Mouse (Mus musculus): ENCODE results near the gene Samt4. TPM values are rescaled to one million over a fixed set of nuclear protein-coding genes. Genes with fewer than 3 reads are reported as not detected.
"Not testable (repeated sequence)": the region's sequence is repeated elsewhere in the genome, so short reads cannot be mapped to it uniquely, and the experiment has no call there.

Samt4 gene
- polyA plus RNA-seq (2012; rRNA removed), result not detected in 2 replicates

- H3K36me3 ChIP-seq (ENCODE audit: control insufficient read depth, insufficient read depth, low read length), result no peaks in the 10 kb centered on the region
- no peaks in the 10 kb centered on the region for H3K27me3 ChIP-seq (ENCODE audit: control insufficient read depth, insufficient read depth, low read length)
- H3K4me3 ChIP-seq (ENCODE audit: low read depth, low read length), result no peak within 1 kb of the TSS
- TF ChIP-seq CTCF (IDR thresholded peaks at IDR 0.05; ENCODE audit: extremely low read depth, insufficient read length, insufficient replicate concordance, low read depth, low read length) (no peak), POLR2A (IDR thresholded peaks at IDR 0.05; ENCODE audit: low read depth, low read length) (no peak)
- H3K4me1 ChIP-seq (ENCODE audit: control insufficient read depth, insufficient read depth, insufficient read length, low read length), result no peaks in the 10 kb centered on the region
- H3K27ac ChIP-seq (ENCODE audit: insufficient read depth, low read depth, low read length), result no peak within 1 kb of the TSS
Measured at GRCm38 (mm10) chrX:154481702-154482101, at the start of gene Samt4. Gene Samt4 (plus strand): TSS chrX:154482002.

- not testable (repeated sequence) for H3K36me3 ChIP-seq (ENCODE audit: control insufficient read depth, insufficient read depth, low read length); H3K4me1 ChIP-seq (ENCODE audit: control insufficient read depth, insufficient read depth, insufficient read length, low read length); H3K27ac ChIP-seq (ENCODE audit: insufficient read depth, low read depth, low read length); H3K27me3 ChIP-seq (ENCODE audit: control insufficient read depth, insufficient read depth, low read length); H3K4me3 ChIP-seq (ENCODE audit: low read depth, low read length)
Measured at GRCm38 (mm10) chrX:154443696-154444095, 38.1 kb upstream of the Samt4 start.

DNA sequence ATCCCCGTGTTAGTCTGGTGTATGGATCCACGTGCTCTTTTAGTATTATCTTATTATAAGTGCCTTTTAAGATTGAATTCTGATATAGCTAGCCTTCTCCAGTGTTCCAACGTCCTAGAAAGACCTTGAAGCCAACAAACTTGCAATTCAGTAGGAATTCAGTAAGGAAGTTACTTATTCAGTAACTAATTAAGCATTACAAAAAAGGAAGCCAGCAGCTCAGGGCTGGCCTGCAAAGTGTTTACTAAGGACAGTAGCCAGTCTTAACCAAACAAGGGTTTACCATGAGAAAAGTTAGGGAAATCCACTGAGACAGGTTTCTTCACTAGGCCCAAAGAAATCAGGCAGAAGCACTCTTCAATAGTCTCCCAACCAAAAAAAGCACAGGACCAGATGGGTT lies 13.4 kb upstream of the Samt4 start:
- not testable (repeated sequence) for H3K4me3 ChIP-seq (ENCODE audit: low read depth, low read length); H3K4me1 ChIP-seq (ENCODE audit: control insufficient read depth, insufficient read depth, insufficient read length, low read length); H3K36me3 ChIP-seq (ENCODE audit: control insufficient read depth, insufficient read depth, low read length); H3K27me3 ChIP-seq (ENCODE audit: control insufficient read depth, insufficient read depth, low read length); H3K27ac ChIP-seq (ENCODE audit: insufficient read depth, low read depth, low read length)
- 57% methylated on average over 3 of the region's 3 CpGs for WGBS

Other genes starting within 250 kb of the Samt4 start
- gene 4930524N10Rik, start 138.6 kb upstream of the Samt4 start, polyA plus RNA-seq (2012; rRNA removed), result not detected in 2 replicates
- not detected in 2 replicates for gene Samt2, start 97.4 kb downstream of the Samt4 start, polyA plus RNA-seq (2012; rRNA removed)